Mouse (Mus musculus): ENCODE data around the gene Fam227b. TPM values are rescaled to one million over a fixed set of nuclear protein-coding genes. Genes with fewer than 3 reads are reported as not detected.

The Fam227b gene
- polyA plus RNA-seq, 1 experiment from 2014 or later, result not detected

DNA sequence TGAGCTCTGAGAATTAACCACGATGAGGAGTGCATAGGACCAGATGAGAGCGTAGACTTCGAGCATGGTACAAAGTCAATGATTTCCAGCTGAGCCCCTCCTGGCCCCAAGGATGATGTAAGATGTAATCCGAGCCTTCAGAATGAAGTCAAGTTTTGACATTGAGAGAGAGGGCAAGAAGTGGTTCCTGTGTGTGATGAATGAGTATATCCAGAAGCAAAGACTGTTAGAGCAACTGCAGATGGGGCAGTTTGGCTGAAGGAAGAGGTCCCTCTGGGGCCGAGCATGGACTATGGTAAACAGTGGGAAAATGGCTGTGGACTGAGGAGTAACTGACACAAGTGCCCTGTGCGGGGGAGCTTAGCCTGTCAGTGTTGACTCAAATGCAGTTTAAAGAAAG, 178.6 kb downstream of the Fam227b start:
- no peak overlapping the region for H3K9ac ChIP-seq
- H3K36me3 ChIP-seq, result peaks cover 10% of the 10 kb centered on the region; the same call in 1 of the 2 replicates
- H3K4me1 ChIP-seq, result peaks cover 10% of the 10 kb centered on the region
- 52% methylated on average over 6 of the region's 6 CpGs for WGBS
- no peak overlapping the region for H3K4me3 ChIP-seq
- H3K9me3 ChIP-seq, result no peaks in the 10 kb centered on the region
- H3K27ac ChIP-seq (replicated peaks), result no peak overlapping the region
- no peak for ATAC-seq (ENCODE audit: extremely low read depth, insufficient number of reproducible peaks, low FRiP score, low TSS enrichment)
- H3K4me2 ChIP-seq, result no peak overlapping the region
- H3K27me3 ChIP-seq (replicated peaks), result no peaks in the 10 kb centered on the region

DNA sequence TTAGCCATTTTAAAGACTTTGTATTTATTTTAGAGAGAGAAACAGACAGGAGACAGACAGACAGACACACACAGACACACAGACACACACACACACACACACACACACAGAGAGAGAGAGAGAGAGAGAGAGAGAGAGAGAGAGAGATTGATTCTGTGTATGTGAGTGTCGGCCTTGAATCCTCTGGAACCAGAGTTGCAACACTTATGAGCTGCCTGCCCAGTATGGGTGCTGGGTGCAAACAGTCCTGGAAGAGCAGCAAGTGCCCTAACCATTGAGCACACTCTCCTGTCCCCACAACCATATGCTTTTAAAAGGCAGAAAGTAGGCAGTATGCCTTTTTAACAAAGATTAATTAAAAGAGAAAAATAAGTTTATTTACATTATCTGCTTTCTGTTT, 183.0 kb downstream of the Fam227b start:
- Histone ChIP-seq H3K27me3 (replicated peaks) (no peaks in the 10 kb centered on the region), H3K9ac (no peak overlapping the region), H3K36me3 (no peaks in the 10 kb centered on the region), H3K4me1 (peaks cover 7% of the 10 kb centered on the region), H3K27ac (replicated peaks) (no peak overlapping the region), H3K9me3 (no peaks in the 10 kb centered on the region), H3K4me3 (no peak overlapping the region), H3K4me2 (no peak overlapping the region)
- 60% methylated on average over 1 of the region's 1 CpGs for WGBS
- ATAC-seq (ENCODE audit: extremely low read depth, insufficient number of reproducible peaks, low FRiP score, low TSS enrichment), result no peak

DNA sequence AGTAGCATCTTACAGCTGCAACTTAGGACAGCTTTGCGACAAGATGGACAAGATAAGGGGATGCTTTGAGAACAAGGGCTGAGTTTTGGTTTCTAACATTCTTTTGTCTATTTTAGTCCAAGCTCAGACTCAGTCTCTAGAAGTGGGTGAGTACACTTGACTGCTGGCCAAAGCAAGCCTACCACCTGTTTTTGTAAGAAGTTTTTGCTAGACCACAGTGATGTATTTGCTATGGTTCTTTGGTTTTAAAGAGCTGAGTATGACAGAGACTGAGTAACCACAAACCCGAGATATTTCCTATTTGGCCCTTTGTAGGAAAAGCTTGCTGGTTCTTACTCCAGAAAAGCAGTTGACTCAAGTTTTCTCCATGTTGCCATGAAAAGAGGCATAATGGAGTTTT, 203.6 kb downstream of the Fam227b start:
- Histone ChIP-seq H3K4me2 (no peak overlapping the region), H3K4me3 (no peak overlapping the region), H3K36me3 (peaks cover 34% of the 10 kb centered on the region), H3K9ac (no peak overlapping the region), H3K27ac (replicated peaks) (no peak overlapping the region), H3K4me1 (no peaks in the 10 kb centered on the region), H3K27me3 (replicated peaks) (no peaks in the 10 kb centered on the region), H3K9me3 (0 out of 2 replicates have a peak, but pooled peaks cover 4% of the 10 kb centered on the region)
- WGBS, result 81% methylated on average over 2 of the region's 2 CpGs
- ATAC-seq (ENCODE audit: extremely low read depth, insufficient number of reproducible peaks, low FRiP score, low TSS enrichment), result no peak

DNA sequence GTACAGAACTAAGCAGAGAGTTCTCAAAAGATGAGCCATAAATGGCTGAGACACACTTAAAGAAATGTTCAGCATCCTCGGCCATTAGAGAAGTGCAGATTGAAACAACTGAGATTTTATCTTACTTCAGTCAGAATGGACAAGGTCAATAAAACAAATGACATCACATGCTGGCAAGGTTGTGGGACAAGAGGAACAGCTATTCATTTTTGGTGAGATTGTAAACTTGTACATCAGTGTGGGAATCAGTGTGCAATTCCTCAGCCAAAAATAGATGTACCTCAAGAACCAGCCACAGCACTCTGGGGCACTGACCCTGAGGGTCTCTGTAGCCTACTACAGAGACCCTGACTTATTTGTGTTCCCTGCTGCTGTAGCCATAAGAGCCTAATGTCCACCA, 208.5 kb downstream of the Fam227b start:
- no peak overlapping the region for H3K4me2 ChIP-seq
- no peaks in the 10 kb centered on the region for H3K9me3 ChIP-seq
- H3K27ac ChIP-seq (replicated peaks), result no peak overlapping the region
- no peaks in the 10 kb centered on the region for H3K27me3 ChIP-seq (replicated peaks)
- 57% methylated on average over 1 of the region's 1 CpGs for WGBS
- no peak overlapping the region for H3K9ac ChIP-seq
- peaks cover 19% of the 10 kb centered on the region for H3K36me3 ChIP-seq
- H3K4me1 ChIP-seq, result peaks cover 12% of the 10 kb centered on the region
- H3K4me3 ChIP-seq, result no peak overlapping the region
- ATAC-seq (ENCODE audit: extremely low read depth, insufficient number of reproducible peaks, low FRiP score, low TSS enrichment), result no peak

DNA sequence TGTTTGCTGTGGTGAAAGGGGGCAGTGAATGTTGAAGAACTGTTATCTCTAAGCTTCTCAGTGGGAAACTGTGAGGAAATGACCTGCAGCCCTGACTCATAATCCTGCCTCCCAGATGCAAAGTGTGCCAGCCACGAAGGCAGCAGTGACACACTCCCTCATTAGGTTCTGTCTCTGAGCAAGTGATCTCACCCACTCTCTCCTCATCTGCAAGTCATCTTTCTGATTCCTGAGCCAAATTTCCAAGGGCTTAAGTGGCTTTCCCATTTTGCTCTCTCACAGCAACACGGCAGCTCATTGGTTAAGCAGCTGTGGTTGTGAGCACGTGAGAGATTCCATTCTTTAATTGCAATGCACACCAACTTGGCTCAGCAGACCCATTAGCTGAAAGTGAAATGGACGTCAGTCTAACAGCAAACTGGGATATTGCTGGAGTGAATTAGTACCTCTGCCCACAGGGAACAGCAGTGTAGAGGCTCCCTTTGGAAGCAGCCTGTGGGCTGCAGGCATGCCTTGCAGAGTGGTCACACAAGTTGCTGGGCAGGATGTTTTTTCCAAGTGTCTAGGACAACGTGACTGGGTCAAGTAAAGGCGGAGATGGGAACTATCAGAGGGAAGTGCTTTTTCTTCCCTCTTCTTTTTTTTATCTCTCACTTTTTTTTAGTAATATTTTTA, 210.6 kb downstream of the Fam227b start:
- H3K27me3 ChIP-seq (replicated peaks), result no peaks in the 10 kb centered on the region
- peaks cover 12% of the 10 kb centered on the region for H3K4me1 ChIP-seq
- H3K36me3 ChIP-seq, result peaks cover 10% of the 10 kb centered on the region
- no peak overlapping the region for H3K4me3 ChIP-seq
- ATAC-seq (ENCODE audit: extremely low read depth, insufficient number of reproducible peaks, low FRiP score, low TSS enrichment), result no peak
- peak overlapping the region; percentile 15 for H3K27ac ChIP-seq (replicated peaks)
- H3K9me3 ChIP-seq, result no peaks in the 10 kb centered on the region
- no peak overlapping the region for H3K9ac ChIP-seq
- no peak overlapping the region for H3K4me2 ChIP-seq
- WGBS, result 49% methylated on average over 6 of the region's 6 CpGs

DNA sequence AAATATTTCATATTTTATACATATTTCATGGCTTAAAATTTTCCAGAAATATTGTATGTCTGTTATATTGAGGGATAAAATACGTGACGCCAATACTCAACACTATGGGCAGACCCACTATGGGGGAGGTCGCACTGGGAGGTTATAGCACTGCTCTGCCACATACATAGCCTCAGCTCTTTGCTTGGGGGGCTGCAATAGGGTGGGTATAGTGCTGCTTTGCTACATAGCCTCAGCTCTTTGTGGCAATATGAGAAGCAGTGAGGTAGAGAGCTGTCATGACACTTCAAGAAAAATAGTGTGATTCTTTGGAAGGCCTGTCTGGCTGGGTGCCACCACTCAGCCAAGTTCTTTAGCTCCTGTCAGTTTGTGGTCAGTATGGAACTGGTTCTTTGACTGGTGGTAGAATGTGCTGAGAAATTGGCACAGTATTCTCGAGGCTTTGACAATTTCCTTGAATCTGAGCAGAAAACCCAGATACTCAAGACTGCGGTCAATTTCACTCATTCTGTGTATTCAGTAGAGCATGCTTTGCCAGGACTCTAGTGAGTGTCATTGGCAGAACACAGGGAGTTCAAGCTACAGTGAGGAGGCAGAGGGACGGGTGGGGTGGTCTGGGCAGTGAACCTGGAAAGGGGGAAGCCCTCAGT, 212.7 kb downstream of the Fam227b start:
- Histone ChIP-seq H3K9ac (no peak overlapping the region), H3K4me1 (peaks cover 12% of the 10 kb centered on the region), H3K4me3 (no peak overlapping the region), H3K27me3 (replicated peaks) (no peaks in the 10 kb centered on the region), H3K36me3 (peaks cover 14% of the 10 kb centered on the region), H3K27ac (replicated peaks) (no peak overlapping the region), H3K9me3 (no peaks in the 10 kb centered on the region), H3K4me2 (no peak overlapping the region)
- 85% methylated on average over 6 of the region's 6 CpGs for WGBS
- no peak for ATAC-seq (ENCODE audit: extremely low read depth, insufficient number of reproducible peaks, low FRiP score, low TSS enrichment)

DNA sequence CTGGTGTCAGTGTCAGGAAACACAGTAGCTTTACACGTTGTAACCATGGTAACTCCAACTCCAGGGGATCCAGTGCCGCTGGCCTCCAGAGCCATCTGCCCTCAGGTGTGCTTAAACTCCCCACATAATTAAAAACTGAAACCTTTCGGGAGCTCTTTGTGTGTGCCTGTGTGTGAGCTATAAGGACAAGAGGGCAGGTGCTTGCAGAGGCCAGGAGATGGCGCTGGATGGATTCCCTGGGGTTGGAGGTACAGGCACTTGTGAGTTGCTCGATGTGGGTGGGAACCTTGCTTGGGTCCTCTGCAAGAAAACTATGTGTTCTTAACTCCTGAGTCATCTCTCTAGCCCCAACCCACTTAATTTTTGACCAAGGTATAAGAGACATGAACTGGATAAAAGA, 215.4 kb downstream of the Fam227b start:
- 63% methylated on average over 5 of the region's 5 CpGs for WGBS
- no peak overlapping the region for H3K4me2 ChIP-seq
- H3K9me3 ChIP-seq, result no peaks in the 10 kb centered on the region
- no peaks in the 10 kb centered on the region for H3K27me3 ChIP-seq (replicated peaks)
- ATAC-seq (ENCODE audit: extremely low read depth, insufficient number of reproducible peaks, low FRiP score, low TSS enrichment), result no peak
- H3K27ac ChIP-seq (replicated peaks), result no peak overlapping the region
- H3K36me3 ChIP-seq, result peaks cover 26% of the 10 kb centered on the region
- H3K4me1 ChIP-seq, result peaks cover 20% of the 10 kb centered on the region
- no peak overlapping the region for H3K4me3 ChIP-seq
- no peak overlapping the region for H3K9ac ChIP-seq

DNA sequence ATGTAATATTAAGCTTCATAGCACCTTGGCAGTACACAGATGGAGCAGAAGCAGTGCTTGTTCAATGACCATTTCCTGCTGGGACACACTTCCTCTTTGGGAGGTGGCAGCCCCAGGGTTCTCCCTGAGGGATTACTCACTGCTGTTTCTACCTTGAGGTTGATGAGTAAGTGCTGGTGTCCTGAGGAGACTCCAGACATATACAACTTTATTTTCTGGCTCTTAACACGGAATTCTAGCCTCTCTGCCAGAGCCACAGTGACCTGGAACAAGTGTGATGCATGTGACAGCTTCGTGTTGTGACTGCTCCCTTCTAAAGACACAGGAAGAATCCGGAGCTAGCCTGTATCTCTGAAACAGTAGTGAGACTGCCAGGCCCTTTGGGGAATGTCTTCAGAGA, 217.8 kb downstream of the Fam227b start:
- Histone ChIP-seq H3K4me1 (peaks cover 10% of the 10 kb centered on the region; the same call in 1 of the 2 replicates), H3K36me3 (peaks cover 45% of the 10 kb centered on the region), H3K9me3 (no peaks in the 10 kb centered on the region), H3K4me3 (no peak overlapping the region), H3K27ac (replicated peaks) (no peak overlapping the region), H3K9ac (no peak overlapping the region), H3K27me3 (replicated peaks) (no peaks in the 10 kb centered on the region), H3K4me2 (no peak overlapping the region)
- whole genome bisulfite sequencing, result 60% methylated on average over 3 of the region's 3 CpGs
- no peak for ATAC-seq (ENCODE audit: extremely low read depth, insufficient number of reproducible peaks, low FRiP score, low TSS enrichment)

Other genes starting within 250 kb of the Fam227b start
- 0.60 and 0.76 TPM in 2 replicates for gene Fgf7, start 117.3 kb downstream of the Fam227b start, polyA plus RNA-seq (2015; fragmentation: Nextera tagmentation; extraction: Ambion mirVana)
- 16.4 and 16.8 TPM in 2 replicates for gene Dtwd1, start 137 bp upstream of the Fam227b start, polyA plus RNA-seq (2015; fragmentation: Nextera tagmentation; extraction: Ambion mirVana)
- not detected in 2 replicates for gene Gm17555, start 63.1 kb upstream of the Fam227b start, polyA plus RNA-seq (2015; fragmentation: Nextera tagmentation; extraction: Ambion mirVana)

All from heart, embryonic 13.5 days (tissue).